Mouse (Mus musculus): ENCODE data around the gene Cep164. TPM values are rescaled to one million over a fixed set of nuclear protein-coding genes. Genes with fewer than 3 reads are reported as not detected.
A peak's percentile ranks its signal among the peaks of the same experiment; 100 is the strongest.
"Not testable (repeated sequence)": the region's sequence is repeated elsewhere in the genome, so short reads cannot be mapped to it uniquely, and the experiment has no call there.

Gene Cep164
- polyA plus RNA-seq, 1 experiment from 2014 or later: 14.9 TPM

GRCm38 (mm10) chr9:45846891-45847460 is 18.5 kb upstream of the Cep164 start:
- H3K4me2 ChIP-seq (replicated peaks): no peak overlapping the region
- no peak for ATAC-seq
- no peak overlapping the region for H3K27ac ChIP-seq
- no peaks in the 10 kb centered on the region for H3K9me3 ChIP-seq
- H3K9ac ChIP-seq (replicated peaks): no peak overlapping the region
- 0 out of 2 replicates have a peak, but pooled peaks cover 2% of the 10 kb centered on the region for H3K36me3 ChIP-seq
- H3K4me1 ChIP-seq (replicated peaks): peaks cover 28% of the 10 kb centered on the region
- H3K27me3 ChIP-seq: no peaks in the 10 kb centered on the region
- H3K4me3 ChIP-seq (replicated peaks): no peak overlapping the region
- WGBS: 90% methylated on average over 5 of the region's 5 CpGs

- H3K9ac ChIP-seq (replicated peaks); H3K9me3 ChIP-seq; ATAC-seq; H3K36me3 ChIP-seq; H3K4me2 ChIP-seq (replicated peaks); H3K27ac ChIP-seq; H3K4me3 ChIP-seq (replicated peaks); H3K27me3 ChIP-seq: not testable (repeated sequence)
- WGBS: 87% methylated on average over 2 of the region's 2 CpGs
- peaks cover 36% of the 10 kb centered on the region for H3K4me1 ChIP-seq (replicated peaks)
Measured at GRCm38 (mm10) chr9:45846176-45846575, 17.7 kb upstream of the Cep164 start.

GRCm38 (mm10) chr9:45845541-45845940 is 17.1 kb upstream of the Cep164 start:
- Histone ChIP-seq H3K36me3 (0 out of 2 replicates have a peak, but pooled peaks cover 2% of the 10 kb centered on the region), H3K27ac (no peak overlapping the region), H3K9me3 (no peaks in the 10 kb centered on the region), H3K9ac (replicated peaks) (no peak overlapping the region), H3K4me1 (replicated peaks) (peaks cover 42% of the 10 kb centered on the region), H3K4me3 (replicated peaks) (no peak overlapping the region), H3K4me2 (replicated peaks) (no peak overlapping the region), H3K27me3 (no peaks in the 10 kb centered on the region)
- 90% methylated on average over 3 of the region's 3 CpGs for WGBS
- no peak for ATAC-seq

GRCm38 (mm10) chr9:45843780-45844179 is 15.3 kb upstream of the Cep164 start:
- Histone ChIP-seq H3K27me3 (no peaks in the 10 kb centered on the region), H3K36me3 (0 out of 2 replicates have a peak, but pooled peaks cover 2% of the 10 kb centered on the region), H3K27ac (no peak overlapping the region), H3K4me3 (replicated peaks) (no peak overlapping the region), H3K9ac (replicated peaks) (no peak overlapping the region), H3K9me3 (no peaks in the 10 kb centered on the region), H3K4me1 (replicated peaks) (peaks cover 45% of the 10 kb centered on the region), H3K4me2 (replicated peaks) (no peak overlapping the region)
- ATAC-seq: no peak
- WGBS: 100% methylated on average over 1 of the region's 1 CpGs

- H3K27ac ChIP-seq: no peak overlapping the region
- H3K27me3 ChIP-seq: no peaks in the 10 kb centered on the region
- no peaks in the 10 kb centered on the region for H3K9me3 ChIP-seq
- H3K4me3 ChIP-seq (replicated peaks): no peak overlapping the region
- peaks cover 45% of the 10 kb centered on the region for H3K4me1 ChIP-seq (replicated peaks)
- WGBS: 79% methylated on average over 5 of the region's 5 CpGs
- no peak for ATAC-seq
- 0 out of 2 replicates have a peak, but pooled peaks cover 2% of the 10 kb centered on the region for H3K36me3 ChIP-seq
- 0 out of 2 replicates have a peak overlapping the region, but pooled peaks have one; percentile 97 for H3K4me2 ChIP-seq (replicated peaks)
- H3K9ac ChIP-seq (replicated peaks): no peak overlapping the region
Measured at GRCm38 (mm10) chr9:45843007-45843406, 14.5 kb upstream of the Cep164 start.

- 90% methylated on average over 6 of the region's 6 CpGs for WGBS
- H3K9me3 ChIP-seq: no peaks in the 10 kb centered on the region
- H3K36me3 ChIP-seq: no peaks in the 10 kb centered on the region
- H3K4me3 ChIP-seq (replicated peaks): peak overlapping the region; percentile 15; the same call in 1 of the 2 replicates
- ATAC-seq: no peak
- H3K4me1 ChIP-seq (replicated peaks): peaks cover 47% of the 10 kb centered on the region
- no peak overlapping the region for H3K27ac ChIP-seq
- H3K27me3 ChIP-seq: no peaks in the 10 kb centered on the region
- H3K9ac ChIP-seq (replicated peaks): 0 out of 2 replicates have a peak overlapping the region, but pooled peaks have one; percentile 3
- peak overlapping the region; percentile 97 for H3K4me2 ChIP-seq (replicated peaks)
Measured at GRCm38 (mm10) chr9:45841458-45841857, 13.0 kb upstream of the Cep164 start.

- H3K9ac ChIP-seq (replicated peaks): peak overlapping the region; percentile 98
- peaks cover 47% of the 10 kb centered on the region for H3K4me1 ChIP-seq (replicated peaks)
- 75% methylated on average over 5 of the region's 5 CpGs for WGBS
- no peaks in the 10 kb centered on the region for H3K27me3 ChIP-seq
- no peaks in the 10 kb centered on the region for H3K36me3 ChIP-seq
- H3K4me2 ChIP-seq (replicated peaks): peak overlapping the region; percentile 97
- peak overlapping the region; percentile 61 for H3K4me3 ChIP-seq (replicated peaks)
- ATAC-seq: no peak
- no peak overlapping the region for H3K27ac ChIP-seq
- H3K9me3 ChIP-seq: no peaks in the 10 kb centered on the region
Measured at GRCm38 (mm10) chr9:45840331-45840730, 11.8 kb upstream of the Cep164 start.

- Histone ChIP-seq H3K27me3 (no peaks in the 10 kb centered on the region), H3K4me1 (replicated peaks) (peaks cover 47% of the 10 kb centered on the region), H3K36me3 (no peaks in the 10 kb centered on the region), H3K9me3 (no peaks in the 10 kb centered on the region), H3K9ac (replicated peaks) (peak overlapping the region; percentile 98), H3K4me2 (replicated peaks) (peak overlapping the region; percentile 97), H3K4me3 (replicated peaks) (peak overlapping the region; percentile 61), H3K27ac (no peak overlapping the region)
- no peak for ATAC-seq
- WGBS: 77% methylated on average over 7 of the region's 7 CpGs
Measured at GRCm38 (mm10) chr9:45839982-45840300, 11.4 kb upstream of the Cep164 start.

GRCm38 (mm10) chr9:45839139-45839981 is 10.9 kb upstream of the Cep164 start:
- peak; percentile 13; the same call in 1 of the 2 replicates for ATAC-seq
- Histone ChIP-seq H3K27me3 (no peaks in the 10 kb centered on the region), H3K4me2 (replicated peaks) (peak overlapping the region; percentile 97), H3K9me3 (no peaks in the 10 kb centered on the region), H3K4me3 (replicated peaks) (peak overlapping the region; percentile 61), H3K36me3 (no peaks in the 10 kb centered on the region), H3K27ac (peak overlapping the region; percentile 78), H3K9ac (replicated peaks) (peak overlapping the region; percentile 98), H3K4me1 (replicated peaks) (peaks cover 47% of the 10 kb centered on the region)
- 12% methylated on average over 16 of the region's 17 CpGs for WGBS

- Histone ChIP-seq H3K4me2 (replicated peaks) (peak within 1 kb of the TSS; percentile 97), H3K36me3 (no peaks in the 10 kb centered on the region), H3K4me3 (replicated peaks) (peak within 1 kb of the TSS; percentile 61), H3K9me3 (no peaks in the 10 kb centered on the region), H3K27ac (peak within 1 kb of the TSS; percentile 78), H3K4me1 (replicated peaks) (peaks cover 47% of the 10 kb centered on the region), H3K9ac (replicated peaks) (peak within 1 kb of the TSS; percentile 98), H3K27me3 (no peaks in the 10 kb centered on the region)
- under 1% methylated on average over 29 of the region's 40 CpGs for WGBS
- peak; percentile 93 for ATAC-seq
Measured at GRCm38 (mm10) chr9:45838434-45839138, 10.1 kb upstream of the Cep164 start, which contains the start of gene Bace1. Gene Bace1, plus strand, starts transcription at chr9:45838580.

- H3K4me3 ChIP-seq (replicated peaks): no peak overlapping the region
- 18% methylated on average over 4 of the region's 4 CpGs for WGBS
- H3K9ac ChIP-seq (replicated peaks): peak overlapping the region; percentile 46; the same call in 1 of the 2 replicates
- peak overlapping the region; percentile 25; the same call in 1 of the 2 replicates for H3K4me2 ChIP-seq (replicated peaks)
- no peak for ATAC-seq
- H3K9me3 ChIP-seq: no peaks in the 10 kb centered on the region
- H3K27me3 ChIP-seq: no peaks in the 10 kb centered on the region
- H3K4me1 ChIP-seq (replicated peaks): peaks cover 43% of the 10 kb centered on the region
- H3K36me3 ChIP-seq: no peaks in the 10 kb centered on the region
- H3K27ac ChIP-seq: no peak overlapping the region
Measured at GRCm38 (mm10) chr9:45838069-45838433, 9.6 kb upstream of the Cep164 start.

GRCm38 (mm10) chr9:45833461-45833860 is 5.0 kb upstream of the Cep164 start:
- 0 out of 2 replicates have a peak, but pooled peaks cover 2% of the 10 kb centered on the region for H3K9me3 ChIP-seq
- no peak overlapping the region for H3K27ac ChIP-seq
- H3K27me3 ChIP-seq: no peaks in the 10 kb centered on the region
- no peaks in the 10 kb centered on the region for H3K36me3 ChIP-seq
- H3K4me2 ChIP-seq (replicated peaks): no peak overlapping the region
- H3K4me3 ChIP-seq (replicated peaks): no peak overlapping the region
- ATAC-seq: no peak
- 75% methylated on average over 2 of the region's 2 CpGs for WGBS
- H3K9ac ChIP-seq (replicated peaks): no peak overlapping the region
- 0 out of 2 replicates have a peak, but pooled peaks cover 2% of the 10 kb centered on the region for H3K4me1 ChIP-seq (replicated peaks)

Data from midbrain, embryonic 13.5 days (tissue).